Mouse (Mus musculus): ENCODE results near the gene Nlgn2. TPM values are rescaled to one million over a fixed set of nuclear protein-coding genes. Genes with fewer than 3 reads are reported as not detected.

The Nlgn2 gene
- polyA plus RNA-seq (2014; fragmentation: Illumina TruSeq; extraction: RNeasy Lipid Tissue Mini Kit (QIAGEN cat#74804); ENCODE audit: low read depth, low replicate concordance), result 0.20 TPM

GRCm38 (mm10) chr11:69837604-69837951, at the start of gene Nlgn2:
TSS of gene Nlgn2 (minus strand) at chr11:69837784.

GRCm38 (mm10) chr11:69880853-69881603, 43.4 kb upstream of the Nlgn2 start, which contains the start of gene Kctd11:
TSS of gene Kctd11 (minus strand) at chr11:69881406.

GRCm38 (mm10) chr11:69877878-69878277, 40.3 kb upstream of the Nlgn2 start, which contains the start of gene Tmem95:
TSS of gene Tmem95 (minus strand) at chr11:69878018.

GRCm38 (mm10) chr11:69858113-69858998, 20.8 kb upstream of the Nlgn2 start, which contains the start of gene Tnk1:
TSS of gene Tnk1 (minus strand) at chr11:69858730.

GRCm38 (mm10) chr11:69846198-69846680, 8.7 kb upstream of the Nlgn2 start, which contains the start of gene Plscr3:
TSS of gene Plscr3 (plus strand) at chr11:69846376.

GRCm38 (mm10) chr11:69837952-69838713, 549 bp upstream of the Nlgn2 start, which contains the start of gene Tmem256:
TSS of gene Tmem256 (plus strand) at chr11:69838514.

GRCm38 (mm10) chr11:69822080-69822479, 15.5 kb downstream of the Nlgn2 start, which contains the start of gene Spem1:
TSS of gene Spem1 (minus strand) at chr11:69822180.

GRCm38 (mm10) chr11:69818365-69818764, 19.2 kb downstream of the Nlgn2 start, which contains the start of gene Spem2:
TSS of gene Spem2 (minus strand) at chr11:69818465.

GRCm38 (mm10) chr11:69815155-69815554, 22.4 kb downstream of the Nlgn2 start, which contains the start of gene Gm39566:
TSS of gene Gm39566 (minus strand) at chr11:69815298.

GRCm38 (mm10) chr11:69804972-69805909, 32.3 kb downstream of the Nlgn2 start, which contains the start of gene Tmem102:
TSS of gene Tmem102 (minus strand) at chr11:69805624.

GRCm38 (mm10) chr11:69801379-69801977, 36.1 kb downstream of the Nlgn2 start, which contains the start of gene Fgf11:
TSS of gene Fgf11 (minus strand) at chr11:69801857.

GRCm38 (mm10) chr11:69795168-69795982, 42.2 kb downstream of the Nlgn2 start, which contains the start of gene Chrnb1:
TSS of gene Chrnb1 (minus strand) at chr11:69795943.

Other genes starting within 250 kb of the Nlgn2 start
- gene Atp1b2, start 231.8 kb downstream of the Nlgn2 start, polyA plus RNA-seq (2014; fragmentation: Illumina TruSeq; extraction: RNeasy Lipid Tissue Mini Kit (QIAGEN cat#74804); ENCODE audit: low read depth, low replicate concordance), result 15.9 TPM
- gene Shbg, start 219.9 kb downstream of the Nlgn2 start, polyA plus RNA-seq (2014; fragmentation: Illumina TruSeq; extraction: RNeasy Lipid Tissue Mini Kit (QIAGEN cat#74804); ENCODE audit: low read depth, low replicate concordance), result 0.32 TPM
- gene Sat2, start 215.8 kb downstream of the Nlgn2 start, polyA plus RNA-seq (2014; fragmentation: Illumina TruSeq; extraction: RNeasy Lipid Tissue Mini Kit (QIAGEN cat#74804); ENCODE audit: low read depth, low replicate concordance), result 7.5 TPM
- 9.5 TPM for gene Fxr2, start 204.8 kb downstream of the Nlgn2 start, polyA plus RNA-seq (2014; fragmentation: Illumina TruSeq; extraction: RNeasy Lipid Tissue Mini Kit (QIAGEN cat#74804); ENCODE audit: low read depth, low replicate concordance)
- not detected for gene Sox15, start 182.5 kb downstream of the Nlgn2 start, polyA plus RNA-seq (2014; fragmentation: Illumina TruSeq; extraction: RNeasy Lipid Tissue Mini Kit (QIAGEN cat#74804); ENCODE audit: low read depth, low replicate concordance)
- gene Mpdu1, start 175.1 kb downstream of the Nlgn2 start, polyA plus RNA-seq (2014; fragmentation: Illumina TruSeq; extraction: RNeasy Lipid Tissue Mini Kit (QIAGEN cat#74804); ENCODE audit: low read depth, low replicate concordance), result 16.5 TPM
- gene Cd68, start 171.6 kb downstream of the Nlgn2 start, polyA plus RNA-seq (2014; fragmentation: Illumina TruSeq; extraction: RNeasy Lipid Tissue Mini Kit (QIAGEN cat#74804); ENCODE audit: low read depth, low replicate concordance), result 1.3 TPM
- gene Eif4a1, start 165.4 kb downstream of the Nlgn2 start, polyA plus RNA-seq (2014; fragmentation: Illumina TruSeq; extraction: RNeasy Lipid Tissue Mini Kit (QIAGEN cat#74804); ENCODE audit: low read depth, low replicate concordance), result 371 TPM
- gene Senp3, start 155.7 kb downstream of the Nlgn2 start, polyA plus RNA-seq (2014; fragmentation: Illumina TruSeq; extraction: RNeasy Lipid Tissue Mini Kit (QIAGEN cat#74804); ENCODE audit: low read depth, low replicate concordance), result 58.9 TPM
- 5.9 TPM for gene Tnfsf13, start 152.0 kb downstream of the Nlgn2 start, polyA plus RNA-seq (2014; fragmentation: Illumina TruSeq; extraction: RNeasy Lipid Tissue Mini Kit (QIAGEN cat#74804); ENCODE audit: low read depth, low replicate concordance)
- 2.4 TPM for gene Tnfsf12, start 141.9 kb downstream of the Nlgn2 start, polyA plus RNA-seq (2014; fragmentation: Illumina TruSeq; extraction: RNeasy Lipid Tissue Mini Kit (QIAGEN cat#74804); ENCODE audit: low read depth, low replicate concordance)
- 1.1 TPM for gene Tnfsfm13, start 141.7 kb downstream of the Nlgn2 start, polyA plus RNA-seq (2014; fragmentation: Illumina TruSeq; extraction: RNeasy Lipid Tissue Mini Kit (QIAGEN cat#74804); ENCODE audit: low read depth, low replicate concordance)
- gene Polr2a, start 79.1 kb downstream of the Nlgn2 start, polyA plus RNA-seq (2014; fragmentation: Illumina TruSeq; extraction: RNeasy Lipid Tissue Mini Kit (QIAGEN cat#74804); ENCODE audit: low read depth, low replicate concordance), result 20.8 TPM
- not detected for gene Slc35g3, start 75.8 kb downstream of the Nlgn2 start, polyA plus RNA-seq (2014; fragmentation: Illumina TruSeq; extraction: RNeasy Lipid Tissue Mini Kit (QIAGEN cat#74804); ENCODE audit: low read depth, low replicate concordance)
- 16.5 TPM for gene Zbtb4, start 71.9 kb downstream of the Nlgn2 start, polyA plus RNA-seq (2014; fragmentation: Illumina TruSeq; extraction: RNeasy Lipid Tissue Mini Kit (QIAGEN cat#74804); ENCODE audit: low read depth, low replicate concordance)
- 3.2 TPM for gene Chrnb1, start 41.8 kb downstream of the Nlgn2 start, polyA plus RNA-seq (2014; fragmentation: Illumina TruSeq; extraction: RNeasy Lipid Tissue Mini Kit (QIAGEN cat#74804); ENCODE audit: low read depth, low replicate concordance)
- gene Fgf11, start 35.9 kb downstream of the Nlgn2 start, polyA plus RNA-seq (2014; fragmentation: Illumina TruSeq; extraction: RNeasy Lipid Tissue Mini Kit (QIAGEN cat#74804); ENCODE audit: low read depth, low replicate concordance), result 3.0 TPM
- gene Tmem102, start 32.2 kb downstream of the Nlgn2 start, polyA plus RNA-seq (2014; fragmentation: Illumina TruSeq; extraction: RNeasy Lipid Tissue Mini Kit (QIAGEN cat#74804); ENCODE audit: low read depth, low replicate concordance), result 6.4 TPM
- not detected for gene Gm39566, start 22.5 kb downstream of the Nlgn2 start, polyA plus RNA-seq (2014; fragmentation: Illumina TruSeq; extraction: RNeasy Lipid Tissue Mini Kit (QIAGEN cat#74804); ENCODE audit: low read depth, low replicate concordance)
- gene Spem2, start 19.3 kb downstream of the Nlgn2 start, polyA plus RNA-seq (2014; fragmentation: Illumina TruSeq; extraction: RNeasy Lipid Tissue Mini Kit (QIAGEN cat#74804); ENCODE audit: low read depth, low replicate concordance), result not detected
- not detected for gene Spem1, start 15.6 kb downstream of the Nlgn2 start, polyA plus RNA-seq (2014; fragmentation: Illumina TruSeq; extraction: RNeasy Lipid Tissue Mini Kit (QIAGEN cat#74804); ENCODE audit: low read depth, low replicate concordance)
- gene Tmem256, start 730 bp upstream of the Nlgn2 start, polyA plus RNA-seq (2014; fragmentation: Illumina TruSeq; extraction: RNeasy Lipid Tissue Mini Kit (QIAGEN cat#74804); ENCODE audit: low read depth, low replicate concordance), result 42.3 TPM
- gene Plscr3, start 8.6 kb upstream of the Nlgn2 start, polyA plus RNA-seq (2014; fragmentation: Illumina TruSeq; extraction: RNeasy Lipid Tissue Mini Kit (QIAGEN cat#74804); ENCODE audit: low read depth, low replicate concordance), result 0.77 TPM
- gene Tnk1, start 20.9 kb upstream of the Nlgn2 start, polyA plus RNA-seq (2014; fragmentation: Illumina TruSeq; extraction: RNeasy Lipid Tissue Mini Kit (QIAGEN cat#74804); ENCODE audit: low read depth, low replicate concordance), result 1.4 TPM
- not detected for gene Tmem95, start 40.2 kb upstream of the Nlgn2 start, polyA plus RNA-seq (2014; fragmentation: Illumina TruSeq; extraction: RNeasy Lipid Tissue Mini Kit (QIAGEN cat#74804); ENCODE audit: low read depth, low replicate concordance)
- 2.0 TPM for gene Kctd11, start 43.6 kb upstream of the Nlgn2 start, polyA plus RNA-seq (2014; fragmentation: Illumina TruSeq; extraction: RNeasy Lipid Tissue Mini Kit (QIAGEN cat#74804); ENCODE audit: low read depth, low replicate concordance)
- gene Acap1, start 57.8 kb upstream of the Nlgn2 start, polyA plus RNA-seq (2014; fragmentation: Illumina TruSeq; extraction: RNeasy Lipid Tissue Mini Kit (QIAGEN cat#74804); ENCODE audit: low read depth, low replicate concordance), result not detected
- gene 2810408A11Rik, start 63.2 kb upstream of the Nlgn2 start, polyA plus RNA-seq (2014; fragmentation: Illumina TruSeq; extraction: RNeasy Lipid Tissue Mini Kit (QIAGEN cat#74804); ENCODE audit: low read depth, low replicate concordance), result 1.1 TPM
- gene Neurl4, start 63.3 kb upstream of the Nlgn2 start, polyA plus RNA-seq (2014; fragmentation: Illumina TruSeq; extraction: RNeasy Lipid Tissue Mini Kit (QIAGEN cat#74804); ENCODE audit: low read depth, low replicate concordance), result 3.5 TPM
- 15.6 TPM for gene Gps2, start 76.1 kb upstream of the Nlgn2 start, polyA plus RNA-seq (2014; fragmentation: Illumina TruSeq; extraction: RNeasy Lipid Tissue Mini Kit (QIAGEN cat#74804); ENCODE audit: low read depth, low replicate concordance)
- gene Eif5a, start 84.2 kb upstream of the Nlgn2 start, polyA plus RNA-seq (2014; fragmentation: Illumina TruSeq; extraction: RNeasy Lipid Tissue Mini Kit (QIAGEN cat#74804); ENCODE audit: low read depth, low replicate concordance), result 156 TPM
- gene Ybx2, start 98.0 kb upstream of the Nlgn2 start, polyA plus RNA-seq (2014; fragmentation: Illumina TruSeq; extraction: RNeasy Lipid Tissue Mini Kit (QIAGEN cat#74804); ENCODE audit: low read depth, low replicate concordance), result 12.8 TPM
- gene Slc2a4, start 110.4 kb upstream of the Nlgn2 start, polyA plus RNA-seq (2014; fragmentation: Illumina TruSeq; extraction: RNeasy Lipid Tissue Mini Kit (QIAGEN cat#74804); ENCODE audit: low read depth, low replicate concordance), result 1.3 TPM
- 10.0 TPM for gene Cldn7, start 127.0 kb upstream of the Nlgn2 start, polyA plus RNA-seq (2014; fragmentation: Illumina TruSeq; extraction: RNeasy Lipid Tissue Mini Kit (QIAGEN cat#74804); ENCODE audit: low read depth, low replicate concordance)
- gene Ctdnep1, start 143.4 kb upstream of the Nlgn2 start, polyA plus RNA-seq (2014; fragmentation: Illumina TruSeq; extraction: RNeasy Lipid Tissue Mini Kit (QIAGEN cat#74804); ENCODE audit: low read depth, low replicate concordance), result 38.7 TPM
- gene Elp5, start 144.7 kb upstream of the Nlgn2 start, polyA plus RNA-seq (2014; fragmentation: Illumina TruSeq; extraction: RNeasy Lipid Tissue Mini Kit (QIAGEN cat#74804); ENCODE audit: low read depth, low replicate concordance), result 8.3 TPM
- gene Gabarap, start 153.4 kb upstream of the Nlgn2 start, polyA plus RNA-seq (2014; fragmentation: Illumina TruSeq; extraction: RNeasy Lipid Tissue Mini Kit (QIAGEN cat#74804); ENCODE audit: low read depth, low replicate concordance), result 681 TPM
- gene Phf23, start 158.0 kb upstream of the Nlgn2 start, polyA plus RNA-seq (2014; fragmentation: Illumina TruSeq; extraction: RNeasy Lipid Tissue Mini Kit (QIAGEN cat#74804); ENCODE audit: low read depth, low replicate concordance), result 9.9 TPM
- gene Dvl2, start 162.8 kb upstream of the Nlgn2 start, polyA plus RNA-seq (2014; fragmentation: Illumina TruSeq; extraction: RNeasy Lipid Tissue Mini Kit (QIAGEN cat#74804); ENCODE audit: low read depth, low replicate concordance), result 0.57 TPM
- gene Acadvl, start 177.6 kb upstream of the Nlgn2 start, polyA plus RNA-seq (2014; fragmentation: Illumina TruSeq; extraction: RNeasy Lipid Tissue Mini Kit (QIAGEN cat#74804); ENCODE audit: low read depth, low replicate concordance), result 21.1 TPM
- 0.53 TPM for gene Dlg4, start 179.2 kb upstream of the Nlgn2 start, polyA plus RNA-seq (2014; fragmentation: Illumina TruSeq; extraction: RNeasy Lipid Tissue Mini Kit (QIAGEN cat#74804); ENCODE audit: low read depth, low replicate concordance)
- not detected for gene Asgr1, start 216.3 kb upstream of the Nlgn2 start, polyA plus RNA-seq (2014; fragmentation: Illumina TruSeq; extraction: RNeasy Lipid Tissue Mini Kit (QIAGEN cat#74804); ENCODE audit: low read depth, low replicate concordance)

Measured in kidney, adult 10 weeks (tissue).